Mouse (Mus musculus): Measurements from ENCODE around the gene Gpcpd1.

- TF ChIP-seq CTCF (IDR thresholded peaks at IDR 0.05) (no peak), EP300 (IDR thresholded peaks at IDR 0.05) (no peak)
Measured at GRCm38 (mm10) chr2:132498344-132498743, 89.2 kb downstream of the Gpcpd1 start.

Measured in lung, postnatal 0 days (tissue).